Mouse (Mus musculus): ENCODE data around the gene Clcn6. TPM values are rescaled to one million over a fixed set of nuclear protein-coding genes. Genes with fewer than 3 reads are reported as not detected.

The Clcn6 gene
- total and polyA plus RNA-seq, 2 experiments from 2014 or later: 26.5 to 64.9 TPM

DNA sequence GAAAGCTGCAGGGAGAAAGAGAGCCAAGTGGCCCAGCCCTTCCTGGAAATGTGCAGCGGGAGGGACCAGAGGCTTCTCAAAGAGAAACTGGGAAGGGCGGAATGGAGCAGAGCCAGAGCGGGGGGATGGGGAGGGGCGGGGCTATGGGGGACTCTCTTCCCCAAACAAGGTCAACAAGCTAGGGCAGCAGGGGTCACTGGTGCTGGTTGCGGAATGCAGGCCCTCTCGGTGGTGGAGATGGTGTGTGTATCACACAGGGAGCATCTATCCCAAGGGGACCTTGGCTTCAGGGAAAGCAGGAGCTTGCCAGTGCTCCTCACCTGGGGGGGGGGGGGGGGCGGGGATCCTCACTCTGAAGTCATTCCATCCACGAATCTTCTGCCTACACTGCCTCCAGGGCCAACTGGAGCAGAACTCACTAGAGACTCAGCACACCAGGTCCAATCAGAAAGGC is 45.7 kb upstream of the Clcn6 start:
- no peak overlapping the region for H3K9ac ChIP-seq (replicated peaks; ENCODE audit: low read length, poor library complexity, severe bottlenecking)
- DNase-seq (ENCODE audit: low spot score) (no peak), ATAC-seq (ENCODE audit: low FRiP score) (no peak)
- no peaks in the 10 kb centered on the region for H3K36me3 ChIP-seq (ENCODE audit: insufficient read depth, low read length)
- no peak overlapping the region for H3K4me2 ChIP-seq (ENCODE audit: low read depth, low read length, poor library complexity, severe bottlenecking)
- no peak for TF ChIP-seq CTCF (IDR thresholded peaks at IDR 0.05)
- H3K27me3 ChIP-seq (ENCODE audit: insufficient read depth, low read length): no peaks in the 10 kb centered on the region
- H3K4me1 ChIP-seq (ENCODE audit: insufficient read depth, low read length): peaks cover 7% of the 10 kb centered on the region; the same call in 1 of the 2 replicates
- no peaks in the 10 kb centered on the region for H3K9me3 ChIP-seq (ENCODE audit: low read length)
- WGBS: 24% methylated on average over 8 of the region's 8 CpGs
- H3K27ac ChIP-seq (ENCODE audit: low read depth, low read length): no peak overlapping the region
- no peak overlapping the region for H3K4me3 ChIP-seq (ENCODE audit: low read depth, low read length)

DNA sequence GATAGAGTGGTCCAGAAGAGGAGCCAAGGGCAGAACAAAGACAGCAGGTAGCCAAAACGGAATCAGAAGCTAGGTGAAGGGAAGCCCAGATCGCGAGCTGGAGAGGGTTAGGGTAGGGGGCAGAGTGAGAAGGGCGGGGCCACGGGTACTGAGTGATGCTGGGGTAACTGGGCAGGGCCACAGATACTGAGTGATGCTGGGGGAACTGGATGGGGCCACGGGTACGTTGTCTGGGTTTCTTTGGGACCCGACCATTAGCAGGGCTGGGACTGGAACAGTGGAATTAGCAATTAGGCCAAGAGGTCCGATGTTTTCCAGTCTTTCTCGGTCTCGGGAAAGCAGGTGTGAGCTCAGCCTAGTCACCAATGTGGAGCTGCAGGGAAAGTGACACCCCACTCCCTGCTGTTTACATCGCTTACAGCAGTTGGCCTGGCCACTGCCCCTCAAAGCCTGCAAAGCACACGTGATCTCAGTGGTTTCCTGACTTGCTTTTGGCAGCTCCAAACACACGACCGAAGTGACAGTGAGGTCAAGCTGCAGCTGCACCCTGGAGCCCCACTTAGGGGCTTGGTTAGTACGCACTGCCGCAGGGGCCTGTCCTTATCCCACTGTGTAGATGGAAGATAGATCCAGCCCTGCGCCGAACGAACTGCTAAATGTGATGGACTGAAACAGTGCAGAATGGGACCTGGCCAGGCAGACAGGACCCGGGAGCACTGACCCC is 44.7 kb upstream of the Clcn6 start:
- no peak overlapping the region for H3K9ac ChIP-seq (replicated peaks; ENCODE audit: low read length, poor library complexity, severe bottlenecking)
- H3K4me2 ChIP-seq (ENCODE audit: low read depth, low read length, poor library complexity, severe bottlenecking): no peak overlapping the region
- no peak overlapping the region for H3K4me3 ChIP-seq (ENCODE audit: low read depth, low read length)
- peaks cover 7% of the 10 kb centered on the region; the same call in 1 of the 2 replicates for H3K4me1 ChIP-seq (ENCODE audit: insufficient read depth, low read length)
- no peak for ATAC-seq (ENCODE audit: low FRiP score)
- no peaks in the 10 kb centered on the region for H3K9me3 ChIP-seq (ENCODE audit: low read length)
- H3K36me3 ChIP-seq (ENCODE audit: insufficient read depth, low read length): no peaks in the 10 kb centered on the region
- H3K27me3 ChIP-seq (ENCODE audit: insufficient read depth, low read length): no peaks in the 10 kb centered on the region
- no peak overlapping the region for H3K27ac ChIP-seq (ENCODE audit: low read depth, low read length)
- 72% methylated on average over 21 of the region's 21 CpGs for WGBS
- no peak for DNase-seq (ENCODE audit: low spot score)
- no peak for TF ChIP-seq CTCF (IDR thresholded peaks at IDR 0.05)

DNA sequence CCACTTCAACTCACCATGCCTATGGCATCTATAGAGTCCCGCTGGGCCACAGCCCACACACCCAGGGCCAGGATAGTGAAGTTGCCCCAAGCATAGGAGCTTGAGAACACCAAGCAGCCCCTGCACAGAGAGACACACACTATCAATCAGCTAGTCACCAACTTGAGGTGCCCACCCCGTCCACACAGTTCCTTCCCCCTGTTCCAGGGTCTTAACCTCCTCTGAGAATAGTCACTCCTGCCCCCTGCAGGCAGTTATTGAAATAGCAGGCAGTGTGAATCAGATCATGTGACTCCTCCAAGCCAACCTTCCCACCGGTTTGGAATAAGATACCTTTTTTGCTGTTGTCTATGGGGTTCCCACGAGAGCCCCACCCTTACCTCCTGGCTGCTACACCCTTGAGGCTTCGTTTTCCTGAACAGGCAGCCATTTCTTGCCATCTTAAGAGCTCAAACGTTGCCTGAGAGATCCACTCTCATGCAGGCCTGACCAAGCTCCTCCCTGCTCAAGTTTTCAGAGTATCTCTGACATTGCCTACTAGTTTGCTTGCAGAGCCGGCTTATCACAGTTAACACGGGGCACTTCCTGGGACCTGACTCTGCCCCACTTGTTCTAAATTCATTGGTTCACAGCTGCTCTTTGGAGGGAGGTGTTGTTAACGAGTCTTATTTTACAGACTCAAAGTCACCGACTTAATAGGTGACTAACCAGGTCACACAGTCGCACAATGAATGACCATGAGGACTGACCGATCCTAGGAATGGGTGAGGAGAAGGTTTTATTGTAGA is 43.8 kb upstream of the Clcn6 start:
- Histone ChIP-seq H3K27me3 (ENCODE audit: insufficient read depth, low read length) (no peaks in the 10 kb centered on the region), H3K9me3 (ENCODE audit: low read length) (no peaks in the 10 kb centered on the region), H3K9ac (replicated peaks; ENCODE audit: low read length, poor library complexity, severe bottlenecking) (no peak overlapping the region), H3K36me3 (ENCODE audit: insufficient read depth, low read length) (no peaks in the 10 kb centered on the region), H3K4me2 (ENCODE audit: low read depth, low read length, poor library complexity, severe bottlenecking) (no peak overlapping the region), H3K4me1 (ENCODE audit: insufficient read depth, low read length) (0 out of 2 replicates have a peak, but pooled peaks cover 3% of the 10 kb centered on the region), H3K4me3 (ENCODE audit: low read depth, low read length) (no peak overlapping the region), H3K27ac (ENCODE audit: low read depth, low read length) (no peak overlapping the region)
- TF ChIP-seq CTCF (IDR thresholded peaks at IDR 0.05): peak; percentile 75
- DNase-seq (ENCODE audit: low spot score) (peak; percentile 61), ATAC-seq (ENCODE audit: low FRiP score) (0 out of 2 replicates have a peak, but pooled peaks have one; percentile 32)
- 58% methylated on average over 12 of the region's 12 CpGs for WGBS

DNA sequence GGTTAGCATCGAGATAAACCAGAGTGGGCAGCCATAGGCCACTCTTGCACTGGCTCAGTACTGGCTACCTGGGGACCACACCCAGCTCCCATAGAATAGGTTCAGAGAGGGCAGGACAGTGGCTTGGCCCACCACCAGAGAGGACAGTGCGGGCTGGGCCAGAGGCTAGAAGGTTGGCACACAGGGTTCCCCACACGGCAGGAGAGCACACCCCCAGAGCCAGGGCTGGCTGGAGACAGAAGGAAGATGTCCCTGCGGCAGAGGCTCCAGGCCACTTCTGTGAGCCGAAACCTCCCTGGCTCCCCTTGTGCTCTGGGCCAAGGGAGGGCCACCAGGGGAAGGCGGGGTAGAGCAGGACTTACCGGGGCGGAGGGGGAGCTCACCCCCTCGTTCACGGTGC is 42.6 kb upstream of the Clcn6 start:
- Histone ChIP-seq H3K4me2 (ENCODE audit: low read depth, low read length, poor library complexity, severe bottlenecking) (no peak overlapping the region), H3K36me3 (ENCODE audit: insufficient read depth, low read length) (no peaks in the 10 kb centered on the region), H3K27me3 (ENCODE audit: insufficient read depth, low read length) (no peaks in the 10 kb centered on the region), H3K27ac (ENCODE audit: low read depth, low read length) (no peak overlapping the region), H3K9ac (replicated peaks; ENCODE audit: low read length, poor library complexity, severe bottlenecking) (no peak overlapping the region), H3K9me3 (ENCODE audit: low read length) (no peaks in the 10 kb centered on the region), H3K4me3 (ENCODE audit: low read depth, low read length) (no peak overlapping the region), H3K4me1 (ENCODE audit: insufficient read depth, low read length) (no peaks in the 10 kb centered on the region)
- TF ChIP-seq CTCF (IDR thresholded peaks at IDR 0.05): no peak
- WGBS: 93% methylated on average over 10 of the region's 10 CpGs
- ATAC-seq (ENCODE audit: low FRiP score) (no peak), DNase-seq (ENCODE audit: low spot score) (no peak)

DNA sequence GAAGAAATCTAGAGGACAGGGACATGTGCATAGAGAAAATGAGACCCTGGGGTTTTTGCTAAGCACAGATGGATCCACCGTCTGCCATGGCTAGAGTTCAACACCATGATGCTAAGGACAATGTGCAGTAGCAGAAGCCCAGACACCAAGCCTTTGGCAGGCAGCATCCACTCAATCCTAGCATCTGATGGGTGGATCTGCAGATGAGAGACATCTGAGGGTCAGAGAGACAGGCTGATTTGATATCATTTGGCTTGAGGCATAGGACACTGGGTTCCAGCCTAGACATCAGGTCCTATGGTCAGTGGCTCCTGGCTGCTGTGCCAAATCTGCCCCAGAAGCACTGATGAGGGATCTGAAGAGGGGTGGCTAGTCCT is 42.0 kb upstream of the Clcn6 start:
- TF ChIP-seq CTCF (IDR thresholded peaks at IDR 0.05): no peak
- 96% methylated on average over 1 of the region's 1 CpGs for WGBS
- H3K4me1 ChIP-seq (ENCODE audit: insufficient read depth, low read length): no peaks in the 10 kb centered on the region
- H3K4me2 ChIP-seq (ENCODE audit: low read depth, low read length, poor library complexity, severe bottlenecking): no peak overlapping the region
- H3K36me3 ChIP-seq (ENCODE audit: insufficient read depth, low read length): no peaks in the 10 kb centered on the region
- H3K9me3 ChIP-seq (ENCODE audit: low read length): no peaks in the 10 kb centered on the region
- H3K9ac ChIP-seq (replicated peaks; ENCODE audit: low read length, poor library complexity, severe bottlenecking): no peak overlapping the region
- H3K27me3 ChIP-seq (ENCODE audit: insufficient read depth, low read length): no peaks in the 10 kb centered on the region
- DNase-seq (ENCODE audit: low spot score) (peak; percentile 32), ATAC-seq (ENCODE audit: low FRiP score) (no peak)
- H3K4me3 ChIP-seq (ENCODE audit: low read depth, low read length): no peak overlapping the region
- no peak overlapping the region for H3K27ac ChIP-seq (ENCODE audit: low read depth, low read length)
